Mouse (Mus musculus) bone marrow macrophage, adult 2 months (primary cell): ENCODE data around the gene Slc6a20b.

Experiments used
- CTCF ChIP-seq: IDR thresholded peaks from 2 replicates; pipeline ENCODE4 v1.5.1; 2012; ENCODE audit warnings: low read depth, mild to moderate bottlenecking, low read length, moderate library complexity
- POLR2A ChIP-seq: IDR thresholded peaks from 2 replicates; pipeline ENCODE4 v1.6.1; 2012; ENCODE audit warnings: mild to moderate bottlenecking, low read depth, low read length, borderline replicate concordance

DNA sequence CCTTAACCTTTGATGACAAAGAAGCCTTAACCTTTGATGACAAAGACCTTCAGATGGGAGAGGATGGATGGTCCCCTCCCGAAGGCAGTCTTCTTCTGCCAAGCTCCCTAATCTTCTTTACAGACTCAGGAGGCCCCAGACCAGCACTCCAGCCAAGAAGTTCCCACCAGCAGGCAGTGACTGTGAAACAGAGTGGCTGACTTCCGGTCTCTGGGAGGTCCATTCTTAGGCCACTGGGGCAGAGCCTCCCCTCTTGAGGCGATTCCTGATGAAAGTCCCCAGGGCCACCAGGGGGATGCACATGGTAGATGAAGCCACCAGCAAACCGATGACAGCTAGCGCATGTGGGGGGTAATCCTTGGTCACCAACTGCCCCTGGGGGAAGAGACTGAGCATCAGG, 4.4 kb upstream of the Slc6a20b start:
- TF ChIP-seq CTCF (no peak), POLR2A (no peak)
